Mouse (Mus musculus) forebrain, embryonic 16.5 days (tissue): ENCODE data around the gene Majin. TPM values are rescaled to one million over a fixed set of nuclear protein-coding genes. Genes with fewer than 3 reads are reported as not detected.

Experiments
- ATAC-seq: fragments of 200-750 bp; cut with Nextera tagmentation; 2 replicates; pipeline ENCODE4 v1.8.0; 2017; ENCODE audit warnings: mild to moderate bottlenecking, moderate library complexity
- H3K27ac ChIP-seq: fragments of 300-500 bp; sonication (generic); 2 replicates; pipeline ENCODE4 v1.5.1; 2014; ENCODE audit warnings: low read length, control low read depth
- H3K27me3 ChIP-seq: fragments of 300-500 bp; sonication (generic); replicated peaks from 2 replicates; pipeline ENCODE4 v1.6.1; 2014; ENCODE audit warnings: low read length; ENCODE audit not compliant: control insufficient read depth, insufficient read depth
- H3K36me3 ChIP-seq: fragments of 300-500 bp; sonication (generic); 2 replicates; pipeline ENCODE4 v1.6.1; 2014; ENCODE audit not compliant: control insufficient read depth, insufficient read depth
- H3K4me1 ChIP-seq: fragments of 300-500 bp; sonication (generic); replicated peaks from 2 replicates; pipeline ENCODE4 v1.6.1; 2014; ENCODE audit warnings: low read length; ENCODE audit not compliant: control insufficient read depth, insufficient read depth
- H3K4me2 ChIP-seq: fragments of 300-500 bp; sonication (generic); 2 replicates; pipeline ENCODE4 v1.6.1; 2014; ENCODE audit warnings: mild to moderate bottlenecking, low read length, control low read depth
- H3K4me3 ChIP-seq: fragments of 300-500 bp; sonication (generic); replicated peaks from 2 replicates; pipeline ENCODE4 v1.5.1; 2014; ENCODE audit warnings: mild to moderate bottlenecking, low read length, control low read depth
- H3K9ac ChIP-seq: fragments of 300-500 bp; sonication (generic); replicated peaks from 2 replicates; pipeline ENCODE4 v1.6.1; 2014; ENCODE audit warnings: low read depth, low read length, control low read depth
- H3K9me3 ChIP-seq: fragments of 300-500 bp; sonication (generic); 2 replicates; pipeline ENCODE4 v1.6.1; 2016; ENCODE audit warnings: low read length; ENCODE audit not compliant: control insufficient read depth
- WGBS: fragments of 180-500 bp; shearing (Covaris S2); extraction: QIAGEN DNeasy Blood & Tissue Kit; methylation state at CpG from one replicate; pipeline ENCODE4 v1.1.7; 2014; 5-methylcytosine and 5-hydroxymethylcytosine counted together
- polyA plus RNA-seq: library from polyadenylated mRNA; unstranded; fragments of >200 nt; fragmentation: Nextera tagmentation; extraction: Ambion mirVana; gene quantifications from 2 replicates; pipeline ENCODE4 v1.2.1, GENCODE M21; 2015

Majin gene
- polyA plus RNA-seq, 1 experiment from 2014 or later = not detected

DNA sequence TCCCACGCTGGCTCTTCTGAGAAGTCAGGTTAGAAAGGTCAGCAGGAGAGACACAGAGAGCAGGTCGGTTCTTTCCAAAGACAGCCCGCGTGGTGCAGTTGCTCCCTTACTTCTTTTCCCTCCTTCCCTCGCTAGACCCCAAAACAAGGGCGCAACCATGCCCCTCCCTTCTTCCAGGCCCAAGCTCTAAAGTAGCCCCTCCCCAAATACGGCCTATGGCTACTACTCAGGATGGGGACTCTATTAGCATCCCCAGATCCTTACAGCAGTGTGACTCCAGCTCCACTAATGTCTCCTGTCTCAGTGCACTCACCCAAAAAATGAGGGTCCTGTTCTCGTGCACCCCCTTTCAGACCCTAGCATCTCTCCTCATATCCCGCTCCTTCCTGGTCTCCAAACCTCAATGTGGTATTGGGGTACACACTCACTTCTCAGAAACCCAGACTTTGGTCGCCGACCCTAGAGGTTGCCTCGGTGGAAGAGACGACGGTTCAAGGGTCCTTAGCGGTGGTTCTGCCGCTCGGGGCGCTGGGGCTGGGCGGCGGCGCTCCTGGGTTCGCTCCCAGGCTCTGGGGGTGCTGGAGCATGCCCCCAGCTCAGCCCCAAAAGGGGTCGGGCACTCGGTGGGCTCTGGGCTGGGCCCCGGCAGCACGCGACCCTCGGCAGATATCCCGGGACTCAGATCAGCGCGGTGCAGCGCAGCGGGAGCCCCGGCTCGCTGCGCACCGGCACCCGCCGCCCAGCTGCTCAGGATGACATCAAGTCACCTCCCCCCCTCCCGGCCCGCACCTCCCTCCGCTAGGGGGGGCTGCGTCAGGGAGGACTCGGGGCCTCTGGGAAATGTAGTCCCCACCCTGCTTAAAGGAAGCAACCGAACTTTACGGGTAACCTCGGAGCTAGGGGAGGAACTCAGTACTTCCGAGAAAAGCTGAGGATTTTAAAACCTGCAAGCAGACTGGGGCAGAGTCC is 51.2 kb downstream of the Majin start, which contains the start of gene Ppp2r5b:
Gene Ppp2r5b, minus strand, starts transcription at position 789 of the 969 bp plus-strand sequence.
- Histone ChIP-seq H3K9ac (peak within 1 kb of the TSS; percentile 86), H3K4me3 (peak within 1 kb of the TSS; percentile 91), H3K27ac (peak within 1 kb of the TSS; percentile 95), H3K36me3 (peaks cover 2% of the 10 kb centered on the region; the same call in 1 of the 2 replicates), H3K9me3 (no peaks in the 10 kb centered on the region), H3K27me3 (no peaks in the 10 kb centered on the region), H3K4me1 (peaks cover 22% of the 10 kb centered on the region), H3K4me2 (peak within 1 kb of the TSS; percentile 99)
- 2% methylated on average over 48 of the region's 48 CpGs for WGBS
- peak; percentile 96 for ATAC-seq

DNA sequence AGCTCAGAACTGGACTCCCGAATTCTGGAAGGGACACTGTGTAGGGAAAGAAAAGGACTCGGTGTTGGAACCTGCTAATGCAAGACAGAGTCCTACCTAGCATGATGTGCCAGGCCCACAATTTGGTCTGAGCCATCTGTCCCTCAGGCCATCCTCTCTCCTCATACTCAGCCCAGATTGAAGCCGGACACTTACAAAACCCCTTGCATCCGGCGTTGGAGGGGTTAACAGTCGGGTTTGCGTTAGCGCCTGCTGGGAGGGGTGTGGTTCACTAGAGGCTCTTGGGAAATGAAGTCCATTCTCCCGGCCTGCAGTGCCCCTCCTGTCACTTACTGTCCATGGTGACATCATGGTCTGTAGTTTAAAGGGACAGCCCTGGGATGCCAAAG is 51.9 kb downstream of the Majin start:
- Histone ChIP-seq H3K4me1 (peaks cover 22% of the 10 kb centered on the region), H3K4me2 (peak overlapping the region; percentile 99), H3K27ac (peak overlapping the region; percentile 95), H3K9ac (peak overlapping the region; percentile 86), H3K36me3 (peaks cover 2% of the 10 kb centered on the region; the same call in 1 of the 2 replicates), H3K4me3 (peak overlapping the region; percentile 91), H3K27me3 (no peaks in the 10 kb centered on the region), H3K9me3 (no peaks in the 10 kb centered on the region)
- 0% methylated on average over 9 of the region's 9 CpGs for WGBS
- peak; percentile 91 for ATAC-seq

DNA sequence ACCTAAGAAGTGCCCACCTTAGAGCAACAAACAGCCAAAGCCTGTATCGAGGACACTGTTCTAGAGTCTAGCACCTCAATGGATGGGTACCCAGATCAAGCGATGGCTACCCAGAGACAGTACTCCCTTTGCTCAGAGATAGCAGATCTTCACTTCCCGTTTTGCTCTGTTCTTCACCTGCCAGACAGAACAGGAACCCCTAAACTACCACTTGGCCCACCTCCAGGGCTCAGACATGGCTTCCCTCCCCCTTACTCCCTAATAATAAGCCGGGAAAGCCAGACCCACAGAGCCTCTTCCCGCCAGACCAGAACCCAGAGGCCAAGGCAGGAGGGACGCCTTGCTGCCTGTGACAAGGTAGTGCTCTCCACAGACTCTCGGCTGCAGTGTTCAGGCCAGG is 52.7 kb downstream of the Majin start:
- Histone ChIP-seq H3K27me3 (no peaks in the 10 kb centered on the region), H3K36me3 (no peaks in the 10 kb centered on the region), H3K4me3 (no peak overlapping the region), H3K9me3 (no peaks in the 10 kb centered on the region), H3K27ac (no peak overlapping the region), H3K4me1 (peaks cover 22% of the 10 kb centered on the region), H3K4me2 (no peak overlapping the region), H3K9ac (no peak overlapping the region)
- WGBS = 78% methylated on average over 7 of the region's 7 CpGs
- no peak for ATAC-seq

DNA sequence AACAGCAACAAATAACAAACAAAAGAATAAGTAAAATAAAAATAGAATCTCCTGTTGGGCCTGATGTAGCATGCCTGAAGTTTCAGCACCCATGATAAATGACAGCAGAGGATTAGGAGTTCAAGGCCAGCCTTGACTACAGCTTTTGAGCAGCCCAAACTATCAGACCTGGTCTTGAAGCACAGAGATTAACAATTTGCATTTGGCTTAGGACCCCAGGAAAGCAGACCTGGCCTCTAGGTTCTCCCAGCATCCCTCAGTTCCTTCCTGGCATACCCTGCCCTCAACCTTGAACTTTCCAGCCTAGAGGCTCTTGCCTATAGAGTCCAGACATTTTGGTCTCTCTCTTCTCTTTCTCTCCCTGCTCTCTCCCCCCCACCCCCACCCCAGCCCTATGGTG is 54.6 kb downstream of the Majin start:
- no peaks in the 10 kb centered on the region for H3K36me3 ChIP-seq
- H3K27ac ChIP-seq = no peak overlapping the region
- no peaks in the 10 kb centered on the region for H3K27me3 ChIP-seq
- no peak overlapping the region for H3K4me3 ChIP-seq
- no peak overlapping the region for H3K4me2 ChIP-seq
- H3K9me3 ChIP-seq = no peaks in the 10 kb centered on the region
- peaks cover 34% of the 10 kb centered on the region for H3K4me1 ChIP-seq
- ATAC-seq = no peak
- H3K9ac ChIP-seq = no peak overlapping the region

DNA sequence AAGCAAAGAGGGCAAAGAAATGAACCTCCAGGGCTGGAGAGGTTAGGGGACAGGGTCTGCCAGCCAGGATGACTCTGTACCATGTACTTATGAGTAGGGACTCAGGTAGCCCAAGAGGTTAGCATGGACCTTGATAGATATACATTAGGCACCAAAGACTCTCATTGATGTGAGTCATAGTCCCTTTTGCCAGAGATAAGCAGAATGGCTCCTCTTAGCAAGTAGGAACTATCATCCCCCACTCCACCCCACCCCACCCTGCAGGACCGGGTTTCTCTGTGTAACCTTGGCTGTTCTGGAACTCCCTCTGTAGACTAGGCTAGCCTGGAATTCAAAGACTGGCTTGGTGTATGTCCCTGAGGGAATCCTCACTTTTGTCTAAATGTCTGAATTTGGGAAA is 55.9 kb downstream of the Majin start:
- no peak overlapping the region for H3K4me3 ChIP-seq
- no peaks in the 10 kb centered on the region for H3K36me3 ChIP-seq
- no peak for ATAC-seq
- H3K9ac ChIP-seq = no peak overlapping the region
- H3K4me1 ChIP-seq = peaks cover 20% of the 10 kb centered on the region
- no peak overlapping the region for H3K27ac ChIP-seq
- H3K9me3 ChIP-seq = no peaks in the 10 kb centered on the region
- no peak overlapping the region for H3K4me2 ChIP-seq
- no peaks in the 10 kb centered on the region for H3K27me3 ChIP-seq
- 73% methylated on average over 1 of the region's 1 CpGs for WGBS

DNA sequence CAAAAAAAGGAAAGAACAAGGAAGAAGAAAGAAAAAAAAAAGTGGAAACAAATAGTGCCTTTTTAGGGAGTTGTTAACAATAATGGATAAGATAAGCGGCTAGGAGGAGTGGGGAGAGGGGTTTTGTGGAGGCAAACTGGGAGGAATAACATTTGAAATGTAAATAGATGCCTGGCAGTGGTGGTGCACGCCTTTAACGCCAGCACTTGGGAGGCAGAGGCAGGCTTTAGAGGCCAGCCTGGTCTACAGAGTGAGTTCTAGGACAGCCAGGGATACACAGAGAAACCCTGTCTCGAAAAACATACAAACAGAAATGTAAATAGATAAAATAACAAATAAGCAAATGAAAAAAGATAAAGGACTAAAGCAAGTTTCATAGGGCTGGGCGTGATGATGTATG is 56.5 kb downstream of the Majin start:
- Histone ChIP-seq H3K36me3 (no peaks in the 10 kb centered on the region), H3K9ac (no peak overlapping the region), H3K9me3 (no peaks in the 10 kb centered on the region), H3K4me2 (peak overlapping the region; percentile 82), H3K4me1 (peaks cover 19% of the 10 kb centered on the region), H3K27me3 (no peaks in the 10 kb centered on the region), H3K4me3 (peak overlapping the region; percentile 75), H3K27ac (no peak overlapping the region)
- 34% methylated on average over 5 of the region's 5 CpGs for WGBS
- ATAC-seq = no peak

DNA sequence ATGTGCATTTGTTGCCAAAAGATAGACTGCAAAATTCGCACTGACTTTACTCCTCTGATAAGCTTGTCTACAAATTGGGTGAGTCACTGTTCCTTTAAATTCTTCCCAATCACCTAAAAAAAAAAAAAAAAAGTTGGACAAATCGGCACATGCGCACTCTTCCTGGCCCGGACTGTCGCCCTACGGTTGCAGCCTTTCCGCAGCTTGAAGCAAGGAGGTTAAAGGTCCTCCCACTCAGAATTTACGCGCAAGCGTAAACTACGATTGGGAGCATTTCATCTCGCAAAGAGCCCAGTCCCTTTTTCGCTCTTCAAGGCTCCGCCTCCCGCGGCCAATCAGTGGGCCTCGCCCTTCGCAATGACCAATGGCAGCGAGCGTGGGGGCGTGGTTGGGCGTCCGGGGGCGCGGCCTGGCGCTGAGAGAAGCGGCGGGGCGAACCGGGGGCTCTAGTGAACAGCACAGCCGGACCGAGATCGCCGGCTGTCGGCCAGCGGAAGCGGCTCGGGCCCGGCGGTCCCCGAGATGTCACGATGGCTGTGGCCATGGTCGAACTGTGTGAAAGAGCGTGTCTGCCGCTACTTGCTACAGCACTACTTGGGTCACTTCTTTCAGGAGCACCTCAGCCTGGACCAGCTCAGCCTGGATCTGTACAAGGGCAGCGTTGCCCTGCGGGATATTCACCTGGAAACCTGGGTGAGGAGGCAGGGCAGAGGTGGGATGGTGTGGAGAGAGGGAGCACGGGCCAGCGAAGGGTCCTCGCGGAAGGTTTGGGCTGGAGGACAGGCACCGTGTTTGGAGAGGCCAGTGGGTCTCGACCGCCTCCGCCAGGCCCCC is 57.3 kb downstream of the Majin start, which contains the start of gene Atg2a:
Gene Atg2a, plus strand, starts transcription at position 395 of the 834 bp plus-strand sequence.
- Histone ChIP-seq H3K9me3 (no peaks in the 10 kb centered on the region), H3K4me3 (peak within 1 kb of the TSS; percentile 75), H3K4me2 (peak within 1 kb of the TSS; percentile 82), H3K9ac (peak within 1 kb of the TSS; percentile 86), H3K36me3 (peaks cover 5% of the 10 kb centered on the region; the same call in 1 of the 2 replicates), H3K27me3 (no peaks in the 10 kb centered on the region), H3K27ac (peak within 1 kb of the TSS; percentile 59), H3K4me1 (peaks cover 16% of the 10 kb centered on the region)
- peak; percentile 95 for ATAC-seq
- WGBS = 0% methylated on average over 55 of the region's 55 CpGs

DNA sequence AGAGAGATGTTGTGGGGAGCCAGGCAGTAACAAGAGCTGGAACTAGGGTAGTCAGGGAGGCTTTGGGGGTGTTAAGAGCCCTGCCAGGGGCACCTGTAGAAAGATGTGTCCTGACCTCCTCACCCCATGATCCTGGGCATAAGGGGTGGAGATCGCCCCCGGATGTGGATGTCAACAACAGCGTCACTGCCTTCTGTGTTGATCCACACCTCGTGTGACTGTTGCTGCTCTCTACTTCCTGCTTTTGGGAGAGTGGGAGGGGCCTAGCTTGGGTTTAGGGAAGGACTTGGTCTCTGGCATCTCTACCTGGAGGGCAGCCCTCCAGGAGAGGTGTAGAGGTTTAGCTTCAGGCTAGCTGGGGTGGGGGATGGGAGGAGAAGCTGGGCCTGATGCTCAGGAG is 58.1 kb downstream of the Majin start:
- H3K9ac ChIP-seq = peak overlapping the region; percentile 86

DNA sequence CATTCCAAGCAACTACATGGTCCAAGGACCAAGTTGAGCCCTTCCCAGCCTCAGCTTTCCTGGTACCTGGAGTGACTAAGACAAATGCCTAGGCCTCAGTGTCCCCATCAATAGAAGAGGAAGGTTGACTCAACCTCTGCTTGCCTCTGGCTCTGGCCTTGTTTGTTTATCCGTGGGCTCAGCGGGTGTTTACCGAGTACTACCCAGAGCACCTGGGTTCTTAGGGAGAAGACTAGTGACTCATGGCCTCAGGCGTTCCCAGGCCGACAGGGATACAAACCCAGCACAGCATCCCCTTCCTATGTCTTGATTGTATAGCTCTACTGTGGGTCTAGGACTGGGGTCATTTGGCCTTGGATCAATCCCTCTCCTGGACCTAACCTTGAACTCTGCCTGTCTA is 59.0 kb downstream of the Majin start:
- 84% methylated on average over 5 of the region's 5 CpGs for WGBS
- Histone ChIP-seq H3K4me2 (no peak overlapping the region), H3K27ac (no peak overlapping the region), H3K9ac (no peak overlapping the region), H3K4me1 (peaks cover 14% of the 10 kb centered on the region), H3K36me3 (peaks cover 13% of the 10 kb centered on the region), H3K4me3 (no peak overlapping the region), H3K9me3 (no peaks in the 10 kb centered on the region), H3K27me3 (no peaks in the 10 kb centered on the region)
- no peak for ATAC-seq

More for the DNA sequence above, 58.1 kb downstream of the Majin start:
- H3K27me3 ChIP-seq = no peaks in the 10 kb centered on the region
- H3K4me3 ChIP-seq = peak overlapping the region; percentile 75
- H3K36me3 ChIP-seq = peaks cover 9% of the 10 kb centered on the region
- no peak for ATAC-seq
- no peak overlapping the region for H3K27ac ChIP-seq
- no peaks in the 10 kb centered on the region for H3K9me3 ChIP-seq
- peaks cover 14% of the 10 kb centered on the region for H3K4me1 ChIP-seq
- H3K4me2 ChIP-seq = peak overlapping the region; percentile 82
- WGBS = 0% methylated on average over 4 of the region's 4 CpGs
